Mouse (Mus musculus): Measurements from ENCODE around the gene Ccdc149. TPM values are rescaled to one million over a fixed set of nuclear protein-coding genes. Genes with fewer than 3 reads are reported as not detected.

Gene Ccdc149
- polyA plus RNA-seq, 1 experiment = 0.48 TPM

GRCm38 (mm10) chr5:52423893-52424292 is 47.4 kb downstream of the Ccdc149 start:
- TF ChIP-seq CTCF (IDR thresholded peaks at IDR 0.05; ENCODE audit: low read depth, low read length) (no peak), POLR2A (IDR thresholded peaks at IDR 0.05; ENCODE audit: insufficient read depth, low read length) (no peak), EP300 (IDR thresholded peaks at IDR 0.05; ENCODE audit: insufficient read depth, low read depth, low read length) (no peak)
- Histone ChIP-seq H3K36me3 (ENCODE audit: control insufficient read depth, insufficient read depth, low read length, poor library complexity, severe bottlenecking) (no peaks in the 10 kb centered on the region), H3K9me3 (replicated peaks; ENCODE audit: control insufficient read depth, insufficient read depth, low read length, poor library complexity, severe bottlenecking) (no peaks in the 10 kb centered on the region), H3K4me3 (ENCODE audit: low read depth, low read length) (no peak overlapping the region), H3K27me3 (ENCODE audit: control insufficient read depth, insufficient read depth, low read length, poor library complexity, severe bottlenecking) (no peaks in the 10 kb centered on the region), H3K4me1 (ENCODE audit: control insufficient read depth, insufficient read depth, low read length) (no peaks in the 10 kb centered on the region), H3K9ac (ENCODE audit: low read depth, poor library complexity, severe bottlenecking) (no peak overlapping the region), H3K27ac (ENCODE audit: insufficient read depth, low read length) (no peak overlapping the region)

GRCm38 (mm10) chr5:52416485-52416884 is 54.8 kb downstream of the Ccdc149 start:
- no peaks in the 10 kb centered on the region for H3K9me3 ChIP-seq (replicated peaks; ENCODE audit: control insufficient read depth, insufficient read depth, low read length, poor library complexity, severe bottlenecking)
- no peak overlapping the region for H3K9ac ChIP-seq (ENCODE audit: low read depth, poor library complexity, severe bottlenecking)
- no peaks in the 10 kb centered on the region for H3K27me3 ChIP-seq (ENCODE audit: control insufficient read depth, insufficient read depth, low read length, poor library complexity, severe bottlenecking)
- no peak overlapping the region for H3K27ac ChIP-seq (ENCODE audit: insufficient read depth, low read length)
- no peaks in the 10 kb centered on the region for H3K36me3 ChIP-seq (ENCODE audit: control insufficient read depth, insufficient read depth, low read length, poor library complexity, severe bottlenecking)
- no peaks in the 10 kb centered on the region for H3K4me1 ChIP-seq (ENCODE audit: control insufficient read depth, insufficient read depth, low read length)
- TF ChIP-seq EP300 (IDR thresholded peaks at IDR 0.05; ENCODE audit: insufficient read depth, low read depth, low read length) (no peak), CTCF (IDR thresholded peaks at IDR 0.05; ENCODE audit: low read depth, low read length) (no peak), POLR2A (IDR thresholded peaks at IDR 0.05; ENCODE audit: insufficient read depth, low read length) (no peak)
- no peak overlapping the region for H3K4me3 ChIP-seq (ENCODE audit: low read depth, low read length)

GRCm38 (mm10) chr5:52415917-52416316 is 55.4 kb downstream of the Ccdc149 start:
- Histone ChIP-seq H3K27me3 (ENCODE audit: control insufficient read depth, insufficient read depth, low read length, poor library complexity, severe bottlenecking) (no peaks in the 10 kb centered on the region), H3K4me3 (ENCODE audit: low read depth, low read length) (no peak overlapping the region), H3K9ac (ENCODE audit: low read depth, poor library complexity, severe bottlenecking) (no peak overlapping the region), H3K36me3 (ENCODE audit: control insufficient read depth, insufficient read depth, low read length, poor library complexity, severe bottlenecking) (no peaks in the 10 kb centered on the region), H3K27ac (ENCODE audit: insufficient read depth, low read length) (no peak overlapping the region), H3K4me1 (ENCODE audit: control insufficient read depth, insufficient read depth, low read length) (no peaks in the 10 kb centered on the region), H3K9me3 (replicated peaks; ENCODE audit: control insufficient read depth, insufficient read depth, low read length, poor library complexity, severe bottlenecking) (no peaks in the 10 kb centered on the region)
- TF ChIP-seq EP300 (IDR thresholded peaks at IDR 0.05; ENCODE audit: insufficient read depth, low read depth, low read length) (no peak), CTCF (IDR thresholded peaks at IDR 0.05; ENCODE audit: low read depth, low read length) (no peak), POLR2A (IDR thresholded peaks at IDR 0.05; ENCODE audit: insufficient read depth, low read length) (no peak)

GRCm38 (mm10) chr5:52415193-52415592 is 56.1 kb downstream of the Ccdc149 start:
- Histone ChIP-seq H3K9ac (ENCODE audit: low read depth, poor library complexity, severe bottlenecking) (no peak overlapping the region), H3K36me3 (ENCODE audit: control insufficient read depth, insufficient read depth, low read length, poor library complexity, severe bottlenecking) (no peaks in the 10 kb centered on the region), H3K9me3 (replicated peaks; ENCODE audit: control insufficient read depth, insufficient read depth, low read length, poor library complexity, severe bottlenecking) (no peaks in the 10 kb centered on the region), H3K4me3 (ENCODE audit: low read depth, low read length) (no peak overlapping the region), H3K27me3 (ENCODE audit: control insufficient read depth, insufficient read depth, low read length, poor library complexity, severe bottlenecking) (no peaks in the 10 kb centered on the region), H3K27ac (ENCODE audit: insufficient read depth, low read length) (no peak overlapping the region), H3K4me1 (ENCODE audit: control insufficient read depth, insufficient read depth, low read length) (no peaks in the 10 kb centered on the region)
- TF ChIP-seq POLR2A (IDR thresholded peaks at IDR 0.05; ENCODE audit: insufficient read depth, low read length) (no peak), CTCF (IDR thresholded peaks at IDR 0.05; ENCODE audit: low read depth, low read length) (no peak), EP300 (IDR thresholded peaks at IDR 0.05; ENCODE audit: insufficient read depth, low read depth, low read length) (no peak)

- Histone ChIP-seq H3K9ac (ENCODE audit: low read depth, poor library complexity, severe bottlenecking) (no peak overlapping the region), H3K27me3 (ENCODE audit: control insufficient read depth, insufficient read depth, low read length, poor library complexity, severe bottlenecking) (no peaks in the 10 kb centered on the region), H3K4me3 (ENCODE audit: low read depth, low read length) (no peak overlapping the region), H3K27ac (ENCODE audit: insufficient read depth, low read length) (no peak overlapping the region), H3K36me3 (ENCODE audit: control insufficient read depth, insufficient read depth, low read length, poor library complexity, severe bottlenecking) (no peaks in the 10 kb centered on the region), H3K4me1 (ENCODE audit: control insufficient read depth, insufficient read depth, low read length) (no peaks in the 10 kb centered on the region), H3K9me3 (replicated peaks; ENCODE audit: control insufficient read depth, insufficient read depth, low read length, poor library complexity, severe bottlenecking) (no peaks in the 10 kb centered on the region)
- TF ChIP-seq EP300 (IDR thresholded peaks at IDR 0.05; ENCODE audit: insufficient read depth, low read depth, low read length) = no peak
- TF ChIP-seq CTCF (IDR thresholded peaks at IDR 0.05; ENCODE audit: low read depth, low read length) = no peak
- TF ChIP-seq POLR2A (IDR thresholded peaks at IDR 0.05; ENCODE audit: insufficient read depth, low read length) = no peak
These were observed 59.8 kb downstream of the Ccdc149 start for GRCm38 (mm10) chr5:52411567-52411966.

GRCm38 (mm10) chr5:52410197-52410596 is 61.1 kb downstream of the Ccdc149 start:
- no peaks in the 10 kb centered on the region for H3K4me1 ChIP-seq (ENCODE audit: control insufficient read depth, insufficient read depth, low read length)
- no peaks in the 10 kb centered on the region for H3K36me3 ChIP-seq (ENCODE audit: control insufficient read depth, insufficient read depth, low read length, poor library complexity, severe bottlenecking)
- no peaks in the 10 kb centered on the region for H3K9me3 ChIP-seq (replicated peaks; ENCODE audit: control insufficient read depth, insufficient read depth, low read length, poor library complexity, severe bottlenecking)
- TF ChIP-seq POLR2A (IDR thresholded peaks at IDR 0.05; ENCODE audit: insufficient read depth, low read length) (no peak), EP300 (IDR thresholded peaks at IDR 0.05; ENCODE audit: insufficient read depth, low read depth, low read length) (no peak), CTCF (IDR thresholded peaks at IDR 0.05; ENCODE audit: low read depth, low read length) (no peak)
- no peak overlapping the region for H3K4me3 ChIP-seq (ENCODE audit: low read depth, low read length)
- no peaks in the 10 kb centered on the region for H3K27me3 ChIP-seq (ENCODE audit: control insufficient read depth, insufficient read depth, low read length, poor library complexity, severe bottlenecking)
- no peak overlapping the region for H3K9ac ChIP-seq (ENCODE audit: low read depth, poor library complexity, severe bottlenecking)
- no peak overlapping the region for H3K27ac ChIP-seq (ENCODE audit: insufficient read depth, low read length)

Data from ES-Bruce4 (cell line).